Mouse (Mus musculus) mouse trophoblast stem cell (cell line): ENCODE measurements at regions not wholly inside any gene's neighbourhood (a gene's known extent, or its start where the extent isn't known, plus 50 kb on each side); places are given as distances from the start of the nearest gene placed in this dataset.

ENCODE experiments used
- in situ Hi-C, 2 experiments: fragments of 300-500 bp; cut with MseI, MboI; formaldehyde crosslinking; loops; 2 replicates in 1 of 2; 3 replicates in 1 of 2; pipeline ENCODE4 v1.15.1; 2025

DNA sequence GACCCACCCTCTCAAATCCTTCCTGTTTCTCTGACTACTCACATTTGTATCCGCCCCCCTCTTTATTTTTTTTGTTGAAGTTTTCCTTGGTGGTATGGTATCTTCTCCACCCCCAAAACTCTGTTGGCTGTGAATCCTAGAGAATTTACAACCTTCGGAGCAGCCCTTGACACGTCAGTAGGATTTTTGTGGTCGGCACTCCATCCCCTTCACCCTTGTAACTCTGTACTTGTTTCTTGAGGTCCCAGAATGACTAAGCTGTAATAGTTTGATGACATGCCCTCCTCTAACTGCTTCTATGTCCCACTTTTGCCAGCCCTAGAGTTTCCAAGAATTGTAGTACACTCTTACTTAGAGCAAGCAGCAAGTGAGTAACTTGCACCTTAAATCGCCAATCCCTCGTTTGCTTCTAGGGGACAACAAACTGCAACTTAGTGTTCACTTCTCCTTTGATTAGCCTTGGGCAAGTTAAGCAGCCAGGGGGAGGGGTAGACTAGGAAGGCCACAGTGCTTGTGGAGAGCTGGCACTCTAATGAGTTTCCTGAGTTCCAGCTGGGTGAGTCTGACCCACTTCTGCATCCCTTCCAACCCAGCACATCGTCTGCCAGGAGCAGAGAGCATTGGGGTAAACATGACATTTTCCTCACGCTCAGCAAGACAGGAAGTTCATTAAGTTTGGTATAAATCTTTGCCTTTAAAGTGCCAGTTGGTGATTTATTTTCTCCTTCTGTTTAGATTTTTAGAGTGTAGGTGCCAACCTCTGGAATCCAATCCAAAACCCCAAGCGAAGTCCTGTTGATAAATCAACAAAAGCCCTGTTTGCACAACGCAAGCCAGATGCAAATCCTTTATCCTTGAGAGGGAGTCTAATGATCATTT is 118.7 kb downstream of the Foxa2 start:
- in situ Hi-C loops = no loop called here

GRCm38 (mm10) chr2:147926861-147927260 is 119.9 kb downstream of the Foxa2 start:
- in situ Hi-C loops = no loop called here

DNA sequence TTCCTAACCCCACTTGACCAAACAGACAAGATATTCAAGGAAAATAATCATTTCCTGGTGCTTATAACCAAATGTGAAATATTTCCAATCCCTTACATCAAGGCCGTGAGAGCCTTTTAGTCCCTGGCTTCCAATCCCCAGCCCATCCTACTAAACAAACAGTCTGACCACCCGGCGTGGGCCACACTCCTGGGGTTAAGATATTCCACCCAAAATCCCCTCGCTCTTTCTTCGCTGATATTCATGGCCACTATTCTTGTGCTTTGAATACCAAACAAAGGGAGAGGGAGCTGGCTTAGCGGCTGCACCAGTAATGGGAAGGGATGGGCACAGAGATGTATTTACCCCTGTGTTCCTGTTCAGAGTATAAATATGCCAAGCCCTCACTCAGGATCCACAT is 139.4 kb downstream of the Foxa2 start:
- in situ Hi-C loops = no loop called here

- in situ Hi-C loops = no loop called here
Measured at GRCm38 (mm10) chr2:147905759-147906740, 140.7 kb downstream of the Foxa2 start.

GRCm38 (mm10) chr2:147905118-147905517 is 141.7 kb downstream of the Foxa2 start:
- in situ Hi-C loops = no loop called here

GRCm38 (mm10) chr2:147899236-147899635 is 147.5 kb downstream of the Foxa2 start:
- in situ Hi-C loops = no loop called here

DNA sequence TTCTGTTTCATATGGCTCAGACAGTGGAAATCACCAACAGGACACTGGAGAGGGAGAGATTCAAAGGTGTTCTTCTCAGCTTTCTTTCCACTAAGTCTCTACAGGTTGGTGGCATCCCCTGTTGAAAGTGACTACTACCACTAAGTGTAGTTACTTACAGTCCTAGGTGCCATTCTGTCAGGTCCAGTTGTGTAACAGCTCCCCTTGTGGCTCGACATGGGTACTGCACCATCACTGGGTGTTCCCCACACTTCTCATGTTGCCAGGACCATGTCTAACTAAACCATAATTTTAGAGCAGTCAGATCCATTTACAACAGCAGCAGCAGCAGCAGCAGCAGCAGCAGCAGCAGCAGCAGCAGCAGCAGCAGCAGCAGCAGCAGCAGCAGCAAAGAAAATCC is 151.1 kb downstream of the Foxa2 start:
- in situ Hi-C loops = no loop called here

GRCm38 (mm10) chr2:147894213-147894612 is 152.6 kb downstream of the Foxa2 start:
- in situ Hi-C loops = no loop called here

GRCm38 (mm10) chr2:147886191-147886590 is 160.6 kb downstream of the Foxa2 start:
- in situ Hi-C loops = no loop called here

DNA sequence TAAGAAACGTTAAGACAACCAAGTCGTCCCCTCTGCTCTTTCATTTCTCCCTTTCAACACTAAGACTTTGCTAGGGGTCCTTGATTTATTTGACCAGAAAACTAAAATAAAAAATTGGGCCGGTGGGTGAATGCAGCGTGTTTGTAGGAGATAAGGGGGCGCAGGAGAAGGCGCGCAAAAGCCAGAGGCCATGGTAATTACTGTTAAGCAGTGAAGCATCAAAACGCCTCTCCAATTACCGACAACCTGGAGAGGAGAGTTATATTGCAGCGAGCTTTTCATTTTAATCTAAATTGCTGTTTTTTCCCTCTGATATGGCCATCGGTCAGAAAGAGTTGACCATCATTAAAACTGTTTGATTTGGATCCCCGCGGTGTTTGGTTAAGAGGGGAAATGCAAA is 168.9 kb downstream of the Foxa2 start:
- in situ Hi-C loops = no loop called here

DNA sequence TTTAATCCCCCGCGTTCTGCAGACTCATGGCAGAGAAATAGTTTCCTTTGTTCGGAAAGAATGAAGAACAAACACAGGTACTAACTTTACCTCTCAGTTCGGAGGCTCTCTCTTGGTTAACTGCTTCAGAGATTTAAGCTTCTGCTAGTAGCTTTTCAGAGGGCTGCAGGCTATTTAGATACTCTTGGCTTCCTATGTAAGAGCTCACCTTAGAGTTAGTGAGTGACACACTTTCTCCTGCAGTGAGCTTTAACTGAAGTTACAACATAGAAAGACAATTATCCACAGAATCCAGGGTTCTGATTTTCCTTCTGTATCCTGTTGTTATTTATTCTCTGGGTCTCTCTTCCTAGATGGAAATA is 169.2 kb downstream of the Foxa2 start:
- in situ Hi-C loops = no loop called here

DNA sequence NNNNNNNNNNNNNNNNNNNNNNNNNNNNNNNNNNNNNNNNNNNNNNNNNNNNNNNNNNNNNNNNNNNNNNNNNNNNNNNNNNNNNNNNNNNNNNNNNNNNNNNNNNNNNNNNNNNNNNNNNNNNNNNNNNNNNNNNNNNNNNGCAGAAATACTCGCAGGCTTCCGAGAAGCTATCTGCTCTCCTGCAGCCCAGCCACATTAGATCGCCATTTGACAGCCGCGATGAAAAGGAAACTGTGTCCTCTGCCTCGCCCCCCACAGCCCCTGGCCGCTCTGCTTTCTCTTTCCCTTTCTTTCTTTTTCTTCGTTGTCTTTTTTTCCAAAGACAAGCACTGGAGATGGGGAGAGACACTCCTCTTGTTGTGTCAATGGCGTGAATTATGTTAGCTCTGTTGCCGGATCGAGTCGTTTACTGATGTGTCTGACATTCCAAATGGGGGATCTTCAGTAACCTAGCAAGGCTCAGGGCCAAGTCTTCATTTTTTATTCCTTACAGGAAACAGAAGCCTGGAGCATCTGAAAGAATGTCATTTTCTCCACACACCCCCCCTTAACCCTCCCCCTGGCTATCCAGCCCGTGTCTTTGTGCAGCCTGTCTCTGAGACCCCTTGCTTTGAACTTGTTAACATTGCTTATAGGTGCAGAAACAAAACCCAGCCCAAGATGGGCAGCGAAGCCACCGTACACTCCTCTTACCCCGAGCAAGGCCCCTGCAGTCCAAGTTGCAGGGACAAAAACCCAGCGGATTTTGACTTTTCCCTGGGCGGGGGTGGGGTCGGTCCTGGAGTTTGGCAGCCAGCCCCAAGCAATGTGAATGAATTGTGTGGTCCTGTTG is 169.8 kb downstream of the Foxa2 start:
- in situ Hi-C loops = no loop called here

DNA sequence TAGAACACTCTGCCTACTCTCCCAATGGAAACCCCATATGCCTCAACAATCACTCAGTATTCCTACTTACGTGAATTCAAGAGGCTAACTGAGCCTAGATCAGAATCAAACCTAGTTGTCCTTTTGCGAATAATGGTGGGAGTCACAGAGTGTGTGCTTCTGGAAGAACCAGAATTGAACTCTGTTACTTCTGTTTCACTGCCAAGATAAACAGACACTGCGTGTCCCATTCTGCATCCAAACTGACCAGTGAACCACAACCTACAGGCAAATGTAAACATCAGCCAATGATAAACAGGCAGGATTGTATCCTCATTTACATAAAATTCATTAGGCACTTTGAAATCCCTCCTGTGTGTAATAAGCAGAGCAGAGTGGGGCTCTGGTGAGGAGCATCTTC is 173.8 kb downstream of the Foxa2 start:
- in situ Hi-C loops = no loop called here

DNA sequence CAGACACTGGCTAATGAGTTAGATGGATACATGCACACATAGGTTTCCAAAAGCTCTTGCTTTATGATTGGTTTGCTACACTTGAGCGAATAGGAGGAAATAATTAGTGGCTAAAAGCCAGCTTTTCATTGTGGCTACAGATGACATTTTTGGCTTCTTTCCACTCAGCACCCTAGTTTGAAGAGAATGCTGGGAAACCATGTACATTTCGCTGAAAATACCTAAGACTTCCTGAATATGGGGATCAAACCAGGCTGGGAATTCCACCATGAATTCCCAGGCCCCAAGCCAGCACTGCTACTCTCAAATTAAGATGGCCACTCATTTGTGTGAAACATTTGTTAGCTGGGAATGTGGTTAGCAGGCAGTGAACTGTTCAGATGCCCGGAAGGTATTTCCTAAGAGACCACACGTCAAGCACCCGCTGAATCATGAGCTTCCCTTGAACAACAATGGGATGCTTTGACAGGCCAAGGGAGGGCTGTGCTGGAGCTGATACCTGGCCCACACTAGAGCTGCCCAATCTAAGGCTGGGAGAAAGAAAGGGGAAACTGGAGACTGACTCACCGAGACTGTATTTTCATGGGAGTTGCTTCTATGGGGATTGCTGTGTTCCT is 195.5 kb downstream of the Foxa2 start:
- in situ Hi-C loops = no loop called here

- in situ Hi-C loops = no loop called here
Measured at GRCm38 (mm10) chr2:147846968-147847749, 199.6 kb downstream of the Foxa2 start.

DNA sequence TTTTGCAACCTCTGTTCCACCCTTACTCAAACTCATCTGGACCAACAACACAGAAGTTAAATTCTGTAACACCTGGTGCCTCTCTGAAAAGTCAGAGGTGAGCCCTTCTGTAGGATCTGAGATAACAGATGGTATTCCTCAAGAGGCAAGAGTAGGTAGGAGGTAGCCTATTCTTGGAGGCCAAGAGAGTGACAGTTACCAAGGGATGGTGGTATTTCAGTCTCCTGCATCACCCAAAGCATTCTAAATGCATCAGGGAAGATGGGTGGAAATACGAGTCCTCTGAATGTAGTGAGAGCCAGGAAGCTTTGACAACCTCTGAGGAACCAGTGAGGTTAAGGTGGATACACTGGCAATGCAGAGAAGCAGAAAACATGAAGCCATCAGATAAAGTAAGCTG is 201.5 kb downstream of the Foxa2 start:
- in situ Hi-C loops = no loop called here

DNA sequence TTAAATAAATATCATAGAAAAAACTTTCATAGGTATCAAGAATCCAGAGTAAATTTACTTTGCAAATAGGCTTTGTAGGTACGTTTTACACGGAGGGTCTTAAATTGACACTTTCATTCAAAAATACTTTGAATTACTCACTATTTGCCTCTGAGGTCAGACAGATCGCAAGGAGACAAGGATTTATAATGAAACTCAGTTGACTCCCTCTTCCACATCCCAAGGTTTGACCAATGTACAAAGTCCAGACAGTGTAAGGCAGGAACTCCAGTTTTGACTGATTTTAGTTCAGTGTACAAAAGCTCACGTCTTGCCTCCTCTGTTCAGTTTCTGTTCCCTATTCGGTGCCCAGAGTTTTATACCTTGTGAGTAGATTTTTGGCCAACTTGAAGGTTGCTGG is 205.8 kb downstream of the Foxa2 start:
- in situ Hi-C loops = no loop called here

DNA sequence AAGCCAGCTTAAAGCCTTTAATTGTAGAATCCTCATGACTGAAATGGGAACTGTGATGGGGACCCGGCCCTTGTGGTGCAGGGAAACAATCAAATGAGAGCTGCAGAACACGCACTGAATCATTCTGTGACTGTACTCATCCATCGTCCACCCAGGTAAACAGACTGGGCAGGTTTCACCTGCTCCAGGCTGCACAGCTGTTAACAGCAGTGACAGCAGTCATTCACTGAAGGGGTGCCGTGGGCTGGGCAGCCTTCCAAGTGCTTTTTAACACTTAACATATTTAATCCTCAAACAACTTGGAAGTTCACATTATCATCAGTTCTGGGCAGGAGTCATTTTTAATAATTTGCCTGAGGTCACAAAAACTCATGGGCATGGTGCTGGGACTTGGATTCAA is 208.2 kb downstream of the Foxa2 start:
- in situ Hi-C loops = no loop called here

GRCm38 (mm10) chr2:147830551-147830950 is 216.2 kb downstream of the Foxa2 start:
- in situ Hi-C loops = no loop called here

- in situ Hi-C loops = no loop called here
Measured at GRCm38 (mm10) chr2:147816951-147817350, 229.8 kb downstream of the Foxa2 start.
